Mouse (Mus musculus): ENCODE data around the gene Stpg2. TPM values are rescaled to one million over a fixed set of nuclear protein-coding genes. Genes with fewer than 3 reads are reported as not detected.
"Not testable (repeated sequence)": the region's sequence is repeated elsewhere in the genome, so short reads cannot be mapped to it uniquely, and the experiment has no call there.

Stpg2 gene
- polyA plus RNA-seq, 1 experiment from 2014 or later, result not detected

DNA sequence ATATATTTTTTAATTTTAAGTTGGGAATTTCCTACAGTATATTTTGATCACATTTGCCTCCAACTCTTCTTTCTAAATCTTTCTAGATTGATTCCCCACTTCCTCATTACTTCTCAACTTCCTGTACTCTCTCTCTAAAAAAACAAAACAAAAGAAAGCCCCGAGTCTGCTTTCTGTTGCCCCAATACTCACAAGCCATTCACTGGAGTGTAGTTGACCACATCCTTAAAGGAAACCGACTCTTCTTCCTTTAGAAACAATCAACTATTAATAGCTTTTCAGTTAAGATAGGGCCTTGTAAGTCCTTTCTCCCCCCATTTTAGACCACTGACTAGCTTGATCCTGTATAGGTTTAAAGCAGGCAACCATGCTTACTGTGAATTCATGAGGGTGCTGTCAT is 39.7 kb downstream of the Stpg2 start:
- no peak overlapping the region for H3K9ac ChIP-seq
- 78% methylated on average over 2 of the region's 2 CpGs for WGBS
- H3K4me1 ChIP-seq, result no peaks in the 10 kb centered on the region
- H3K4me3 ChIP-seq, result no peak overlapping the region
- ATAC-seq (ENCODE audit: low FRiP score), result no peak
- no peaks in the 10 kb centered on the region for H3K36me3 ChIP-seq
- no peaks in the 10 kb centered on the region for H3K27me3 ChIP-seq
- H3K4me2 ChIP-seq (replicated peaks), result no peak overlapping the region
- no peak overlapping the region for H3K27ac ChIP-seq
- H3K9me3 ChIP-seq (replicated peaks), result no peaks in the 10 kb centered on the region

DNA sequence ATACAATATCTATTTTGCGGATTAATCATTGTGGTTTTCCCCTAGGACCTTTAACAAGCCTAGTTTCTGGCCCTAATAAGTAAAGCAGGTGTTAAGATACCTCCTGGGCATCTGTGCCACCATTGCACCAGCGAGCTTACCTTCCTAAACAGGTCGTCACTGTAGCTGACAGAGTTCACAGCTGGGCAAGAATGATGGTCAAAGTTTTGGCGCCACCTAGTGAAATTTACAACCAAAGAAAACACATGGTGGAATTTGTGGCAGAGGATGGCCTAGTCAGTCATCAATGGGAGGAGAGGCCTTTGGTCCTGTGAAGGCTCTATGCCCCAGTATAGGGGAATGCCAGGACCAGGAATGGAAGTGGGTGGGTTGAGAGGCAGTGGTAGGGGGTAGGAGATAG is 41.0 kb downstream of the Stpg2 start:
- H3K4me1 ChIP-seq, result no peaks in the 10 kb centered on the region
- H3K4me2 ChIP-seq (replicated peaks), result no peak overlapping the region
- 51% methylated on average over 4 of the region's 4 CpGs for WGBS
- H3K9me3 ChIP-seq (replicated peaks), result no peaks in the 10 kb centered on the region
- no peaks in the 10 kb centered on the region for H3K27me3 ChIP-seq
- H3K4me3 ChIP-seq, result no peak overlapping the region
- no peak for ATAC-seq (ENCODE audit: low FRiP score)
- no peaks in the 10 kb centered on the region for H3K36me3 ChIP-seq
- H3K9ac ChIP-seq, result no peak overlapping the region
- H3K27ac ChIP-seq, result no peak overlapping the region

DNA sequence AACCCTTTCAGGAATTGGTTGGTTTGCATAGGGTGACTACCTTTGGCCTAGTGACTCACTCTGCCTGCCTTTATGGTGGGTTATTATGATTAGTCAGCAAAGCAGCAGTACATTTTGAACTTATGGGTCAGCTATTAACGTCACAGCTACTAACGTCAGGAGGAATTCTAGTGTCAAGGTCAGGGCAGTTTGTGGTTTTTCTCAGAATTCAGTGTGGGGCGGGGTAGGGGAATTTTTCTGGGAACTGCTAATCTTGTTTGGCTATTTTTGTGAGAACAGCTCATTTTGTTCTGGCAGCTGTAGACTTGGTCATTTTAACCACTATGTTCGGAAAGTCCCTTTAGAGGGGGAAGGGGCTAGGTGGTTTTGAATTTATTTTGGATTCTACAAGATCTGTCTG is 56.9 kb downstream of the Stpg2 start:
- not testable (repeated sequence) for H3K9me3 ChIP-seq (replicated peaks); H3K4me1 ChIP-seq; H3K36me3 ChIP-seq; H3K4me3 ChIP-seq; H3K4me2 ChIP-seq (replicated peaks); H3K27ac ChIP-seq; H3K9ac ChIP-seq; ATAC-seq (ENCODE audit: low FRiP score); H3K27me3 ChIP-seq
- 86% methylated on average over 4 of the region's 4 CpGs for WGBS

DNA sequence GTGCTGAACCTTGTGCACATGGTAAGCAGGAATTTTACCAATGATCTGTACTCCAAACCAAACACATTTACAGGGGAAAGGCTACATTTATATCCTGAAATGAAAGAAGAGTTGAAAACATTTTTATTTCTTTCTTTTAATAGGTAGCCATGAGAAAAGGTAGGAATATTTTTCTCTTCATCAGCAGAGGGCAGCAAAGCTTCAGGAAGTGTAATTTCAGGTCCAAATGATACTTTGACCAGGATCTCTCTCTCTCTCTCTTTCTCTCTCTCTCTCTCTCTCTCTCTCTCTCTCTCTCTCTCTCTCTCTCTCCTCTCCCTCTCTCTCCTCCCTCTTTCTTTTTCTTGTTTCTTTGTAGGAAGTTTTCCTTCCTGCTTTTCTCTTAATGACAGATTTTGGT is 92.4 kb downstream of the Stpg2 start:
- no peak for ATAC-seq (ENCODE audit: low FRiP score)

DNA sequence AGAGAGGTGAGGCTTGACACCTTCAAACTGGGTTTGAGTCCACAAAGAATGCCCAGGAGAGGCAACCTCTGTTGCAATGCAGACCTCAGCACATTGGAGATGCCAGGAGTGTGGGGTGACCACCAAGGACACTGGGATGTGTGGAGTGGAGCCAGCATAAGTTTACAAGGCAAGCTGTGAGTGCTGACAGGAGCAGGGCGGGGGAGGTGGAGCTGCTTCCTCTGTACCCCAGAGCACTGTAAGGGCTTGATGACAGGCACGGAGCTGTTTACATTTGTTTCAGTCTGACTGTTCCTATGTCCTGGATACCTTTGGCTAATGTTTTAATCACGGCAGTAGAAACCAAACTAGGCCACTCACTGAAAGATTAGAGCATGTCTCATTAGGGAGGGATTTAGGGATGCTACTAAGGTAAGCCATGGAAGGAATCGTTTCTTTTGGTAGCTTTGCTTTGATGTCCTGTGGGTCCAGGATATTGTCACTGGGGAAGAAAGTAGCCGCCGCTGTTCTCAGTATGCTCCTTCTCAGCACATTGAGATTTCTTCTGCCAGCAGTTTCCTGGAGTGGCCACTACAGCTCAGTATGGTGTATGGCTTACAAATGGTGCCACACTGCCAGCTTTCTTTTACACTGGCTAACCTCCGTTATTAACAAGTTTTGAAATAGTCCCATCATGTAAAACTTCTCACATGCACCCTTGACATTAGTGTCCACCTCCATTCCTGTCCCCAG is 102.8 kb downstream of the Stpg2 start:
- Histone ChIP-seq H3K4me1 (no peaks in the 10 kb centered on the region), H3K36me3 (no peaks in the 10 kb centered on the region), H3K4me2 (replicated peaks) (no peak overlapping the region), H3K27me3 (no peaks in the 10 kb centered on the region), H3K27ac (no peak overlapping the region), H3K9me3 (replicated peaks) (no peaks in the 10 kb centered on the region), H3K4me3 (no peak overlapping the region), H3K9ac (no peak overlapping the region)
- 45% methylated on average over 7 of the region's 7 CpGs for WGBS
- no peak for ATAC-seq (ENCODE audit: low FRiP score)

More for the DNA sequence above, 92.4 kb downstream of the Stpg2 start:
- Histone ChIP-seq H3K4me2 (replicated peaks) (no peak overlapping the region), H3K27me3 (no peaks in the 10 kb centered on the region), H3K4me1 (no peaks in the 10 kb centered on the region), H3K36me3 (no peaks in the 10 kb centered on the region), H3K9me3 (replicated peaks) (no peaks in the 10 kb centered on the region), H3K27ac (no peak overlapping the region), H3K4me3 (no peak overlapping the region), H3K9ac (no peak overlapping the region)

DNA sequence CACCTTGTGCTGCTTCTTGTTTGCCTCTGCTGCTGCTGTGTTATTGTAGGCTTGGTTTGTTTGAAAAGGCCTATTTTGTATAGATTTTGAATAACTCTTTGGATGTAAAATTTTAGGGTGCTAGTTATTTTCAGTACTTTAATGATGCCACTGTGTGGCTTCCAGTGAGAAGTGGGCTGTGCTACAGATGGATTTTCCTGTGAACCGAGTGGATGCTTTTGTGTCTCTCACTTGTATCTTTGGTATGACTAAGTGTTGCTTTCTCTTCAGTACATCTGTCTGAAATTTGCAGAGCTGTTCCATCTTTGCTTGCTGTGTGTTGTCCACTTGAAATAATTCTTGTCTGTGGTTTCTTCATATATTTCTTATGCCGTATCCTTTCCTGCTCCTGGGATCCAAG is 106.2 kb downstream of the Stpg2 start:
- 90% methylated on average over 2 of the region's 2 CpGs for WGBS
- Histone ChIP-seq H3K9me3 (replicated peaks) (no peaks in the 10 kb centered on the region), H3K36me3 (no peaks in the 10 kb centered on the region), H3K9ac (no peak overlapping the region), H3K4me2 (replicated peaks) (no peak overlapping the region), H3K4me1 (no peaks in the 10 kb centered on the region), H3K4me3 (no peak overlapping the region), H3K27ac (no peak overlapping the region), H3K27me3 (no peaks in the 10 kb centered on the region)
- ATAC-seq (ENCODE audit: low FRiP score), result no peak

DNA sequence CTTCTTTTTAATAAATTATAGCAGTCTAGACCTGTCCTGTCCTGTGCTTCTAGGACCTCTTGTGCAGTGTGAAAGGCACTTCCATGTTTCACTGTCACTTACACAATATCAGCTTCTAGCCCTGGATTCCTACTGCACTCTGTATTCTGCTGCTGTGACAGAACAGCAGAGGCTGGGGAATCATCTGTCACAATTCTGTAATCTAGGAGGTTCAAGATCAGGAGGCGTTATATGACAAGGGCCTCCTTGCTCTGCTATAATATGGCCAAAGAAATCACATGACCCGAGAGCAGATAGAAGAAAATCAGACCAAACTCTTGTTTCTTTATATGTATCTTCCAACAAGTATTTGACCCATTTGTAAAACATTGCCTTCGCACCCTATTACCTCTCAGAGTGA is 175.0 kb downstream of the Stpg2 start:
- Histone ChIP-seq H3K9me3 (replicated peaks) (no peaks in the 10 kb centered on the region), H3K4me3 (no peak overlapping the region), H3K4me2 (replicated peaks) (no peak overlapping the region), H3K27me3 (no peaks in the 10 kb centered on the region), H3K9ac (no peak overlapping the region), H3K4me1 (no peaks in the 10 kb centered on the region), H3K27ac (no peak overlapping the region), H3K36me3 (no peaks in the 10 kb centered on the region)
- ATAC-seq (ENCODE audit: low FRiP score), result no peak
- WGBS, result 86% methylated on average over 3 of the region's 3 CpGs

DNA sequence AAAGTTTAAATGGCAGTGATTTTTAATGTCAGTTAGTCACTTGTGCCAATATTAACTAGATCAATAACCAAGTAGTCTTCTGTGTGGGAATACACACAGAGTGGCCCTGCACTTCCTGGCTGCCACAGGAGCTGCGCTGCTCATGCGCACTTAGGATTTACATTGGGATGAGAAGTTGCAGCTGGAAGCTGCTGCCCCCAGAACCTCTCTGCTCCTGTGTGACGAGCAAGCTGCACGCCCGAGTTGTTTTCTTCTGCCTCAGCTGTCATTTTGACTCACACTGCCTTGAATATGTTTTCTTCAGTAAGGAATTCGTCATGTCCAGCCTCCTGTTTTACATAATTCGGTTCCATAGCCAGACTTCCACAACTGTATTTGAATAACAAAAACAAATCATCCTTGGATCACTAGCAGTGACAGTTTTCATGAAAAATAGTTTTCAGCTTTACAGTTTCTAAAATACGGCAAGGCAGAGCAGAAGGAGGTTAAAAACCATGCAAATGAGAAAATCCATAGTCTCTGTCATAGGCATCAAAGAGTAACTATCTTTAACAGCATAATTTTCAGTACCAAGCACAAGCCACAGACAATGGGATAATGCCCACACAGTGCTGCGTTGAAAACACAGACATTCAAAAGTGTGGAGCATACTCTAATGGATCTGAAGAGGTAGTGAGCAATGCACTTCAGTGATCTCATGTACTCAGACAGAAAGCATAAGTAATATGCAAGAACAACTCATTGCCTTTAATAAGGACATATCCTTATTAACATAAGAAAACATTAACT is 191.8 kb downstream of the Stpg2 start:
- WGBS, result 44% methylated on average over 9 of the region's 9 CpGs
- no peak overlapping the region for H3K9ac ChIP-seq
- H3K36me3 ChIP-seq, result no peaks in the 10 kb centered on the region

DNA sequence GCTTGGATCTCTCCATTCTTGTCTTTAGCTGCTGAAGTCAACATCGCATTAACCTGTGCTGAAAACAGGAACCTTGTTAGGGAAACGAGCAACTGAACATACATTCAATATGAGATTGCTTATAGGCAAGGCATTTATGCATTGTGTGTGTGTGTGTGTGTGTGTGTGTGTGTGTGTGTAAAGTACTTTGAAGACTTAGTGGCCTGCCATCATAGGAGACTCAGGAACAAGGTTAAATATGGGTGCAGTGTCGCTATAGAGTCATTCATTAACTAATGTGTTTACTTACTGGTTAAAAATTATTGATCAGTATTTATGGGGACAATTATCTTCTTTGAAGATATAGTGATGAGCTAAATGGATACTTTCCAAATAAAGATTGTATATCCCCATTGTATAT is 199.2 kb downstream of the Stpg2 start:
- 85% methylated on average over 3 of the region's 3 CpGs for WGBS
- ATAC-seq (ENCODE audit: low FRiP score), result no peak
- Histone ChIP-seq H3K9me3 (replicated peaks) (no peaks in the 10 kb centered on the region), H3K27me3 (no peaks in the 10 kb centered on the region), H3K4me1 (no peaks in the 10 kb centered on the region), H3K27ac (no peak overlapping the region), H3K4me3 (no peak overlapping the region), H3K36me3 (no peaks in the 10 kb centered on the region), H3K9ac (no peak overlapping the region), H3K4me2 (replicated peaks) (no peak overlapping the region)

More for the DNA sequence above, 191.8 kb downstream of the Stpg2 start:
- Histone ChIP-seq H3K9me3 (replicated peaks) (peaks cover 5% of the 10 kb centered on the region; the same call in 1 of the 2 replicates), H3K4me3 (no peak overlapping the region), H3K4me1 (no peaks in the 10 kb centered on the region), H3K27me3 (no peaks in the 10 kb centered on the region), H3K27ac (0 out of 2 replicates have a peak overlapping the region, but pooled peaks have one; percentile 12), H3K4me2 (replicated peaks) (peak overlapping the region; percentile 24; the same call in 1 of the 2 replicates)
- ATAC-seq (ENCODE audit: low FRiP score), result peak; percentile 81

DNA sequence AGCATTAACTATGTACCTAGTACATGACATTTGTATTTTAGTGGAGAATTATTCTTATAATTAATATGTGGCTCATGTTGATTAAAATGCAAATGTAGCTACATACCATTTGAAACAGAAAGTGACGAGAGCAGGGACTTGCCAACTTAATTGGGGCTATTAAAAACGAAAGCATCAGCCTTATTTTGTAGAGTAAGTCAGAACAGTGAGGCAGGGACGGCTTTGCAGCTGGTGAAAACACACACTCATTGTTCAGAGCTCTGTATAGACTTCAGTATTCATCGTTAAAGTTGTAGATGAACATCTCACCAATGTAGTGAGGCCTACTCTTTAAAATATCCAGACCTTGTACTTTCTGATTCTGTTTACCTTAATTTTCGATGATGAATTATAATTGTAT is 213.6 kb downstream of the Stpg2 start:
- Histone ChIP-seq H3K9ac (no peak overlapping the region), H3K9me3 (replicated peaks) (no peaks in the 10 kb centered on the region), H3K4me3 (no peak overlapping the region), H3K4me2 (replicated peaks) (no peak overlapping the region), H3K27ac (no peak overlapping the region), H3K4me1 (no peaks in the 10 kb centered on the region), H3K36me3 (no peaks in the 10 kb centered on the region), H3K27me3 (no peaks in the 10 kb centered on the region)
- WGBS, result 81% methylated on average over 5 of the region's 5 CpGs
- no peak for ATAC-seq (ENCODE audit: low FRiP score)

DNA sequence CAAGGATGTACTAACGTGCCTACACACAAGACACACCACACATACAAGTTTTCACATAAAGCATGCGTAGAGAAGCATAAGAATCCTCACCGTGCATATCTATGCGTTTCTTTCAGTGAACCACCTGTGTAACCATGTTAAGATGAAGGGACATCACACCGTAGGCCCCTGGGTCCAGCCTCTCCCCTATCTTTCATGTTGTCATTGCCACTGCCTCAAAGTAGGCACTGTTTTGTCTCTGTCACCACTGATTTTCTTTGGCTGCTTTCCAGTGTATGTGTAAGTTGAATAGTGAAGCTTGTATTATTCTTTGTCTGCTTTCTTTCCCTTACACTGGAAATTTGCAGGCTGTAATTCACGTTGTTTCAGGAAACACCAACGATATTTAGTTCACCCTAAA is 236.7 kb downstream of the Stpg2 start:
- ATAC-seq (ENCODE audit: low FRiP score), result no peak
- WGBS, result 84% methylated on average over 7 of the region's 7 CpGs
- Histone ChIP-seq H3K27me3 (no peaks in the 10 kb centered on the region), H3K36me3 (no peaks in the 10 kb centered on the region), H3K9me3 (replicated peaks) (no peaks in the 10 kb centered on the region), H3K27ac (no peak overlapping the region), H3K4me2 (replicated peaks) (no peak overlapping the region), H3K4me1 (no peaks in the 10 kb centered on the region), H3K9ac (no peak overlapping the region), H3K4me3 (no peak overlapping the region)

DNA sequence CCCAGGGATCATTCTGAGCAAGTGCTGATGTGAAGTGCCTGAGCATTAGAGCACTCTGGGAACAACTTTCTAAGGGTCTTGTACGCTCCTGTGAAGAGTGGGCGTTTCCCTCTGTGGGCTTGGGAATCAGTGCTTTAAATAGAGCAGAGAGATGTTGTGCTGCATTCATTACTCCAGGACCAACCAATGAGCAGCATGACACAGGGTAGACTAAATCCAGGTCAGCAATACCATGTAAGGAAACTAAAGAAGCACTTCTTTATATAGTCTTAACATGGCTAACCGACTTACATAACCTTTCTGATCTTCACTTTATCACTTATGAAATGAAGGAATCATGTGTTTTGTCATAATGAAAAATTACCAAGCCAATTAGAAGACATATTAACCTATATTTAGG is 290.4 kb downstream of the Stpg2 start:
- H3K9ac ChIP-seq, result no peak overlapping the region
- no peaks in the 10 kb centered on the region for H3K4me1 ChIP-seq
- no peak overlapping the region for H3K4me3 ChIP-seq
- H3K9me3 ChIP-seq (replicated peaks), result no peaks in the 10 kb centered on the region
- no peaks in the 10 kb centered on the region for H3K36me3 ChIP-seq
- no peaks in the 10 kb centered on the region for H3K27me3 ChIP-seq
- H3K27ac ChIP-seq, result no peak overlapping the region
- ATAC-seq (ENCODE audit: low FRiP score), result no peak
- no peak overlapping the region for H3K4me2 ChIP-seq (replicated peaks)
- WGBS, result 75% methylated on average over 3 of the region's 3 CpGs

DNA sequence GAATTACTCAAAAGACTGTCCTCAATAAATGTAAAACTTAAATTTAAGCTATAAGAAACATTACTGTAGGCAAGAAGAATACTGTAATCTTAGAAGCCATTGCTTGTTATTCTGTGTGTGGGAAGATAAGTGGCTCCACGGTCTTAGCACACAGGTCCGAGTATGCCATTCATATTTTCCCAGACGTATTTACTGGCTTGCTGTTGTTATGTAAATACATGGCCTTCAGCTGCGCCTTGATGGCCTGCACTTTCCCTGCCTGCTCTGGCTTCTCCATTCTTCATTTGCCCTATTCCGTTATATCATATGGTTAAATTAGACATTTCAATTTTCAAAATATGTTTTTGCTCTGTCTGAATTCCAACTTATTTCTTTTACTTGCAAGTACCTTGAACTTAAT is 296.7 kb downstream of the Stpg2 start:
- Histone ChIP-seq H3K27ac (no peak overlapping the region), H3K4me3 (no peak overlapping the region), H3K9ac (no peak overlapping the region), H3K4me1 (no peaks in the 10 kb centered on the region), H3K9me3 (replicated peaks) (no peaks in the 10 kb centered on the region), H3K27me3 (no peaks in the 10 kb centered on the region), H3K36me3 (no peaks in the 10 kb centered on the region), H3K4me2 (replicated peaks) (no peak overlapping the region)
- ATAC-seq (ENCODE audit: low FRiP score), result no peak
- WGBS, result 50% methylated on average over 5 of the region's 5 CpGs

Measured in hindbrain, embryonic 12.5 days (tissue).